Mouse (Mus musculus): ENCODE measurements at regions not wholly inside any gene's neighbourhood (a gene's known extent, or its start where the extent isn't known, plus 50 kb on each side); places are given as distances from the start of the nearest gene placed in this dataset.

- DNase-seq (ENCODE audit: low read depth, low spot score), result peak; percentile 48
Observed at GRCm38 (mm10) chr10:65342513-65342912, 1252.4 kb upstream of the Lrrtm3 start.

- no peak for DNase-seq (ENCODE audit: low read depth, low spot score)
Observed at GRCm38 (mm10) chr10:65330345-65330744, 1240.3 kb upstream of the Lrrtm3 start.

- DNase-seq (ENCODE audit: low read depth, low spot score), result no peak
Observed at GRCm38 (mm10) chr10:65324840-65325410, 1234.8 kb upstream of the Lrrtm3 start.

GRCm38 (mm10) chr10:65298263-65298662 lies 1208.2 kb upstream of the Lrrtm3 start:
- no peak for DNase-seq (ENCODE audit: low read depth, low spot score)

Measured in ES-CJ7 (cell line).